Mouse (Mus musculus): Measurements from ENCODE around the gene Ltb.

Gene Ltb

GRCm38 (mm10) chr17:35165451-35166155 lies 28.6 kb upstream of the Ltb start:
- DNase-seq, result peak; percentile 40

- peak; percentile 88 for DNase-seq
These were observed 27.7 kb upstream of the Ltb start for GRCm38 (mm10) chr17:35166352-35167035.

- DNase-seq, result no peak
These were observed 26.4 kb upstream of the Ltb start for GRCm38 (mm10) chr17:35167794-35168193.

- DNase-seq, result peak; percentile 51
These were observed 25.6 kb upstream of the Ltb start for GRCm38 (mm10) chr17:35168541-35169207.

- no peak for DNase-seq
These were observed 21.6 kb upstream of the Ltb start for GRCm38 (mm10) chr17:35172445-35173234.

GRCm38 (mm10) chr17:35173329-35173728 lies 20.9 kb upstream of the Ltb start:
- DNase-seq, result no peak

- no peak for DNase-seq
These were observed 19.9 kb upstream of the Ltb start for GRCm38 (mm10) chr17:35174201-35174977.

- DNase-seq, result no peak
These were observed 18.9 kb upstream of the Ltb start for GRCm38 (mm10) chr17:35175382-35175781.

- no peak for DNase-seq
These were observed 18.3 kb upstream of the Ltb start, which contains the start of gene Aif1 for GRCm38 (mm10) chr17:35175968-35176367. Aif1 (minus strand) TSS chr17:35176068.

- peak; percentile 82 for DNase-seq
These were observed 15.7 kb upstream of the Ltb start for GRCm38 (mm10) chr17:35178528-35178927.

GRCm38 (mm10) chr17:35180093-35180492 lies 14.1 kb upstream of the Ltb start:
- no peak for DNase-seq

GRCm38 (mm10) chr17:35185639-35186611 lies 8.3 kb upstream of the Ltb start:
- peak; percentile 74 for DNase-seq

- no peak for DNase-seq
These were observed 7.6 kb upstream of the Ltb start for GRCm38 (mm10) chr17:35186681-35187080.

GRCm38 (mm10) chr17:35187345-35187744 lies 6.9 kb upstream of the Ltb start:
- DNase-seq, result no peak

- no peak for DNase-seq
These were observed 6.2 kb upstream of the Ltb start, which contains the start of gene Lst1 for GRCm38 (mm10) chr17:35187959-35188610. Lst1 (minus strand) TSS chr17:35188439.

GRCm38 (mm10) chr17:35189186-35189585 lies 5.1 kb upstream of the Ltb start:
- no peak for DNase-seq

GRCm38 (mm10) chr17:35190096-35190495 lies 4.1 kb upstream of the Ltb start:
- DNase-seq, result no peak

GRCm38 (mm10) chr17:35191723-35192122 lies 2.5 kb upstream of the Ltb start:
- no peak for DNase-seq

- DNase-seq, result no peak
These were observed 1.3 kb upstream of the Ltb start for GRCm38 (mm10) chr17:35192924-35193323.
